Mouse (Mus musculus) limb, embryonic 14.5 days (tissue): ENCODE results near the gene Ddit4l. TPM values are rescaled to one million over a fixed set of nuclear protein-coding genes. Genes with fewer than 3 reads are reported as not detected.
"Not testable (repeated sequence)": the region's sequence is repeated elsewhere in the genome, so short reads cannot be mapped to it uniquely, and the experiment has no call there.

Experiments
- ATAC-seq: fragments of 200-750 bp; cut with Nextera tagmentation; 2 replicates; pipeline ENCODE4 v1.8.0; 2017; ENCODE audit warnings: low read depth, moderate number of reproducible peaks, moderate TSS enrichment; ENCODE audit not compliant: low FRiP score
- DNase-seq: peaks from one replicate; pipeline ENCODE4 v3.0.0-alpha.2; 2015; ENCODE audit warnings: low spot score
- H3K27ac ChIP-seq: fragments of 300-500 bp; sonication (generic); replicated peaks from 2 replicates; pipeline ENCODE4 v1.5.1; 2014; ENCODE audit warnings: low read depth, mild to moderate bottlenecking, low read length, moderate library complexity, mixed read lengths
- H3K27me3 ChIP-seq: fragments of 300-500 bp; sonication (generic); 2 replicates; pipeline ENCODE4 v1.6.1; 2014; ENCODE audit warnings: low read length, mixed read lengths; ENCODE audit not compliant: control insufficient read depth, insufficient read depth
- H3K36me3 ChIP-seq: fragments of 300-500 bp; sonication (generic); 2 replicates; pipeline ENCODE4 v1.6.1; 2014; ENCODE audit warnings: mild to moderate bottlenecking, low read length, moderate library complexity, mixed read lengths; ENCODE audit not compliant: control insufficient read depth, insufficient read depth
- H3K4me1 ChIP-seq: fragments of 300-500 bp; sonication (generic); 2 replicates; pipeline ENCODE4 v1.6.1; 2014; ENCODE audit warnings: antibody characterized with exemption, low read length, mixed read lengths; ENCODE audit not compliant: control insufficient read depth, insufficient read depth
- H3K4me2 ChIP-seq: fragments of 300-500 bp; sonication (generic); replicated peaks from 2 replicates; pipeline ENCODE4 v1.6.1; 2014; ENCODE audit warnings: low read depth, mild to moderate bottlenecking, low read length, moderate library complexity; ENCODE audit not compliant: severe bottlenecking
- H3K4me3 ChIP-seq: fragments of 300-500 bp; sonication (generic); replicated peaks from 2 replicates; pipeline ENCODE4 v1.5.1; 2014; ENCODE audit warnings: low read length
- H3K9ac ChIP-seq: fragments of 300-500 bp; sonication (generic); 2 replicates; pipeline ENCODE4 v1.6.1; 2014; ENCODE audit warnings: mild to moderate bottlenecking, low read depth, low read length, moderate library complexity; ENCODE audit not compliant: severe bottlenecking
- H3K9me3 ChIP-seq: fragments of 300-500 bp; sonication (generic); 2 replicates; pipeline ENCODE4 v1.6.1; 2016; ENCODE audit warnings: low read length; ENCODE audit not compliant: control insufficient read depth
- POLR2A ChIP-seq: fragments of 200-500 bp; IDR thresholded peaks from 2 replicates; pipeline ENCODE4 v1.8.0; 2012; ENCODE audit warnings: inconsistent platforms, mild to moderate bottlenecking, moderate library complexity, borderline replicate concordance; ENCODE audit not compliant: insufficient read depth, insufficient read length; ENCODE audit errors: extremely low read depth
- WGBS: fragments of 180-500 bp; shearing (Covaris S2); extraction: QIAGEN DNeasy Blood & Tissue Kit; methylation state at CpG from one replicate; pipeline ENCODE4 v1.1.7; 2014; 5-methylcytosine and 5-hydroxymethylcytosine counted together
- polyA plus RNA-seq, 2 experiments: library from polyadenylated mRNA; depleted of rRNA in 1 of 2; stranded (reverse) in 1 of 2; unstranded in 1 of 2; fragments of >200 nt; fragmentation: Nextera tagmentation in 1 of 2; extraction: Ambion mirVana in 1 of 2; gene quantifications; 2 replicates each; pipeline versions ENCODE4 v1.2.1 to v1.2.3; 2012 to 2014

Gene Ddit4l
- polyA plus RNA-seq (2012; rRNA removed) (9.2 and 10.9 TPM in 2 replicates), polyA plus RNA-seq (2014; fragmentation: Nextera tagmentation; extraction: Ambion mirVana) (20.4 and 21.0 TPM in 2 replicates)

GRCm38 (mm10) chr3:137621312-137621711 lies at the start of gene Ddit4l:
Gene Ddit4l (plus strand): TSS chr3:137621612.
- not testable (repeated sequence) for H3K27ac ChIP-seq, H3K9me3 ChIP-seq, H3K4me3 ChIP-seq, H3K9ac ChIP-seq, H3K36me3 ChIP-seq, ATAC-seq, DNase-seq, H3K4me1 ChIP-seq, H3K27me3 ChIP-seq, H3K4me2 ChIP-seq
- 92% methylated on average over 3 of the region's 3 CpGs for WGBS

GRCm38 (mm10) chr3:137576146-137576545 lies 45.3 kb upstream of the Ddit4l start:
- Histone ChIP-seq H3K27me3 (no peaks in the 10 kb centered on the region), H3K9me3 (no peaks in the 10 kb centered on the region), H3K4me1 (no peaks in the 10 kb centered on the region), H3K27ac (no peak overlapping the region), H3K4me3 (no peak overlapping the region), H3K36me3 (no peaks in the 10 kb centered on the region), H3K4me2 (no peak overlapping the region), H3K9ac (no peak overlapping the region)
- DNase-seq = no peak
- 82% methylated on average over 4 of the region's 4 CpGs for WGBS
- no peak for TF ChIP-seq POLR2A
- no peak for ATAC-seq

GRCm38 (mm10) chr3:137586376-137586969 lies 34.9 kb upstream of the Ddit4l start:
- no peak overlapping the region for H3K4me3 ChIP-seq
- no peaks in the 10 kb centered on the region for H3K36me3 ChIP-seq
- H3K4me1 ChIP-seq = no peaks in the 10 kb centered on the region
- 60% methylated on average over 5 of the region's 5 CpGs for WGBS
- ATAC-seq (no peak), DNase-seq (no peak)
- no peak for TF ChIP-seq POLR2A
- H3K9ac ChIP-seq = no peak overlapping the region
- H3K9me3 ChIP-seq = no peaks in the 10 kb centered on the region
- no peaks in the 10 kb centered on the region for H3K27me3 ChIP-seq
- H3K4me2 ChIP-seq = no peak overlapping the region
- H3K27ac ChIP-seq = no peak overlapping the region

GRCm38 (mm10) chr3:137589811-137590210 lies 31.6 kb upstream of the Ddit4l start:
- DNase-seq (no peak), ATAC-seq (no peak)

GRCm38 (mm10) chr3:137594332-137594905 lies 27.0 kb upstream of the Ddit4l start:
- Histone ChIP-seq H3K27ac (no peak overlapping the region), H3K27me3 (no peaks in the 10 kb centered on the region), H3K4me2 (no peak overlapping the region), H3K4me1 (no peaks in the 10 kb centered on the region), H3K36me3 (no peaks in the 10 kb centered on the region), H3K4me3 (no peak overlapping the region), H3K9ac (no peak overlapping the region), H3K9me3 (no peaks in the 10 kb centered on the region)
- DNase-seq = no peak
- ATAC-seq = no peak
- 38% methylated on average over 4 of the region's 4 CpGs for WGBS
- no peak for TF ChIP-seq POLR2A

More at GRCm38 (mm10) chr3:137589811-137590210, 31.6 kb upstream of the Ddit4l start:
- TF ChIP-seq POLR2A = no peak
- no peaks in the 10 kb centered on the region for H3K4me1 ChIP-seq
- 56% methylated on average over 4 of the region's 4 CpGs for WGBS
- no peak overlapping the region for H3K9ac ChIP-seq
- H3K4me2 ChIP-seq = no peak overlapping the region
- no peaks in the 10 kb centered on the region for H3K9me3 ChIP-seq
- H3K27me3 ChIP-seq = no peaks in the 10 kb centered on the region
- no peak overlapping the region for H3K27ac ChIP-seq
- H3K36me3 ChIP-seq = no peaks in the 10 kb centered on the region
- H3K4me3 ChIP-seq = no peak overlapping the region
